28 mouse cellular contexts compared by ENCODE assay signal in the genomic region with DNA sequence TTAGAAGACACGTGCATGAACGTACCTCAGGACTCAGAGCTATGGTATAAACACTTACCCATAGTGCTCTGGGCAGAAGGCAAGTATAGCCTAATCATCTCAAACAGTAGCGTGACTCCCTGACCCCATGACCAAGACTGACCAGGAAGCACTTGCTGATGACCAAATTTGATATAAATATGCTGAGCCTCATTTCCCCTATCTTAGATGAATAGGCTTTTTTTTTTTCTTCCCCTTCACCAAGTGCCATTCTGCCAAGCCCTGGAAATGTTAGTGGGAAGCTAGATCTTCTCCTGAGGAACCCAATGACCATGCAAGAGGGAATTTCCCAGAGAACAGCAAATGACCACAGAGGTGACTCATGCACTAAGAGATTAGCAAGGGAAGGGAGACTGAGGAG. TPM values are rescaled to one million over a fixed set of nuclear protein-coding genes. Genes with fewer than 3 reads are reported as not detected.
A peak's percentile ranks its signal among the peaks of the same experiment; 100 is the strongest.
DNase-seq lines count a peak whose midpoint lies in the region; ATAC-seq and TF ChIP-seq lines count a peak whose summit lies in the region.
"Had no signal": no experiment of that assay in that cellular context is flagged by ENCODE, and none has a peak within 500 bp of the region (broad histone marks: within the 10 kb centered on the region; RNA-seq: fewer than 3 reads in every experiment).

No protein-coding gene starts in this region.

- peaks cover 15% of the 10 kb centered on the region for H3K4me1 ChIP-seq in midbrain, embryonic 11.5 days (ENCODE audit: control insufficient read depth, insufficient read depth, low read length)
- peaks cover 13% of the 10 kb centered on the region for H3K4me1 ChIP-seq in midbrain, embryonic 14.5 days (ENCODE audit: control insufficient read depth, insufficient read depth, low read length)
- peaks cover 62% of the 10 kb centered on the region for H3K4me1 ChIP-seq in bone marrow macrophage, adult 2 months (ENCODE audit: control insufficient read depth, insufficient read depth, low read length)
- no peaks in the 10 kb centered on the region for H3K4me1 ChIP-seq in stomach, postnatal 0 days (replicated peaks; ENCODE audit: control insufficient read depth, insufficient read depth)
- H3K4me1 ChIP-seq: limb, embryonic 15.5 days; neural tube, embryonic 12.5 days had no signal

- H3K27ac ChIP-seq in midbrain, embryonic 11.5 days (ENCODE audit: low read depth, low read length), result no peak overlapping the region
- no peak overlapping the region for H3K27ac ChIP-seq in midbrain, embryonic 14.5 days (replicated peaks; ENCODE audit: low read depth, low read length)
- H3K27ac ChIP-seq in bone marrow macrophage, adult 2 months (ENCODE audit: insufficient read depth, low read depth, low read length), result peak overlapping the region; percentile 93
- H3K27ac ChIP-seq in stomach, postnatal 0 days (replicated peaks), result no peak overlapping the region
- H3K27ac ChIP-seq: forebrain, embryonic 12.5 days; hindbrain, embryonic 12.5 days; hindbrain, postnatal 0 days; limb, embryonic 10.5 days; limb, embryonic 15.5 days; neural tube, embryonic 12.5 days had no signal

- TF ChIP-seq EP300 in stomach, postnatal 0 days (optimal IDR thresholded peaks at IDR 0.05), result no peak

- H3K4me3 ChIP-seq in midbrain, embryonic 11.5 days (ENCODE audit: low read depth, low read length), result no peak overlapping the region
- H3K4me3 ChIP-seq in midbrain, embryonic 14.5 days (replicated peaks; ENCODE audit: low read depth, low read length), result no peak overlapping the region
- no peak overlapping the region for H3K4me3 ChIP-seq in bone marrow macrophage, adult 2 months (ENCODE audit: insufficient read depth, low read length)
- H3K4me3 ChIP-seq in stomach, postnatal 0 days (ENCODE audit: low read depth, low read length), result no peak overlapping the region
- H3K4me3 ChIP-seq: forebrain, embryonic 12.5 days; hindbrain, embryonic 12.5 days; limb, embryonic 10.5 days; limb, embryonic 15.5 days; myocyte; neural tube, embryonic 12.5 days had no signal

- H3K9ac ChIP-seq in midbrain, embryonic 11.5 days (ENCODE audit: low read length), result no peak overlapping the region
- no peak overlapping the region for H3K9ac ChIP-seq in midbrain, embryonic 14.5 days (replicated peaks; ENCODE audit: low read length)
- no peak overlapping the region for H3K9ac ChIP-seq in stomach, postnatal 0 days (ENCODE audit: low read length)
- H3K9ac ChIP-seq: forebrain, embryonic 12.5 days; forebrain, postnatal 0 days; hindbrain, embryonic 12.5 days; limb, embryonic 15.5 days; neural tube, embryonic 12.5 days had no signal

- TF ChIP-seq CTCF in bone marrow macrophage, adult 2 months (IDR thresholded peaks at IDR 0.05; ENCODE audit: low read depth, low read length), result no peak
- no peak for TF ChIP-seq CTCF in stomach, postnatal 0 days (IDR thresholded peaks at IDR 0.05; ENCODE audit: low read depth)

- H3K36me3 ChIP-seq in midbrain, embryonic 11.5 days (ENCODE audit: control insufficient read depth, insufficient read depth, low read length), result no peaks in the 10 kb centered on the region
- H3K36me3 ChIP-seq in midbrain, embryonic 14.5 days (ENCODE audit: control insufficient read depth, insufficient read depth, low read length), result no peaks in the 10 kb centered on the region
- no peaks in the 10 kb centered on the region for H3K36me3 ChIP-seq in stomach, postnatal 0 days (ENCODE audit: control insufficient read depth, insufficient read depth, low read length)
- H3K36me3 ChIP-seq: forebrain, embryonic 12.5 days; hindbrain, embryonic 12.5 days; limb, embryonic 10.5 days; limb, embryonic 15.5 days; neural tube, embryonic 12.5 days had no signal

- peak; percentile 92 for DNase-seq in heart, adult 11 months
- DNase-seq in heart, adult 18-20 months, result no peak
- DNase-seq in midbrain, embryonic 11.5 days (ENCODE audit: low spot score, missing footprints), result peak; percentile 69
- DNase-seq in midbrain, embryonic 14.5 days, result no peak
- DNase-seq in stomach, postnatal 0 days (ENCODE audit: low spot score), result no peak
- no peak for DNase-seq in adipocyte (ENCODE audit: low spot score)
- DNase-seq in spleen, postnatal 10 days (ENCODE audit: low spot score in 2 of 2), result no peak
- DNase-seq: B cell, adult 2 months; cerebellum, adult 8-10 months; cerebellum, postnatal 36 days; forebrain, postnatal 0 days; gastrocnemius, postnatal 10 days; heart, postnatal 36 days; kidney, adult 9 months; kidney, postnatal 14 days; layer of hippocampus, adult 9-11 months; thymus, postnatal 4 days had no signal

- H3K9me3 ChIP-seq in midbrain, embryonic 11.5 days (ENCODE audit: control insufficient read depth, low read length), result no peaks in the 10 kb centered on the region
- no peaks in the 10 kb centered on the region for H3K9me3 ChIP-seq in midbrain, embryonic 14.5 days (ENCODE audit: control insufficient read depth, low read length)
- no peaks in the 10 kb centered on the region for H3K9me3 ChIP-seq in stomach, postnatal 0 days (ENCODE audit: control insufficient read depth, low read length)
- H3K9me3 ChIP-seq: forebrain, embryonic 12.5 days; hindbrain, embryonic 12.5 days; limb, embryonic 10.5 days; limb, embryonic 15.5 days; neural tube, embryonic 12.5 days had no signal

- no peaks in the 10 kb centered on the region for H3K27me3 ChIP-seq in midbrain, embryonic 11.5 days (ENCODE audit: control insufficient read depth, insufficient read depth, low read length)
- no peaks in the 10 kb centered on the region for H3K27me3 ChIP-seq in midbrain, embryonic 14.5 days (ENCODE audit: control insufficient read depth, insufficient read depth, low read length)
- no peaks in the 10 kb centered on the region for H3K27me3 ChIP-seq in stomach, postnatal 0 days (ENCODE audit: control insufficient read depth, insufficient read depth, low read length)
- H3K27me3 ChIP-seq: hindbrain, embryonic 12.5 days; limb, embryonic 15.5 days; neural tube, embryonic 12.5 days had no signal

- TF ChIP-seq POLR2A in bone marrow macrophage, adult 2 months (IDR thresholded peaks at IDR 0.05; ENCODE audit: borderline replicate concordance, low read depth, low read length), result no peak

- no peak overlapping the region for H3K4me2 ChIP-seq in midbrain, embryonic 11.5 days
- no peak overlapping the region for H3K4me2 ChIP-seq in midbrain, embryonic 14.5 days (ENCODE audit: low read length)
- H3K4me2 ChIP-seq in stomach, postnatal 0 days (replicated peaks; ENCODE audit: low read depth), result no peak overlapping the region
- H3K4me2 ChIP-seq: forebrain, embryonic 12.5 days; heart, embryonic 11.5 days; hindbrain, embryonic 12.5 days; limb, embryonic 15.5 days; neural tube, embryonic 12.5 days had no signal

- 87% methylated on average over 3 of the region's 3 CpGs for WGBS in midbrain, embryonic 11.5 days
- 94% methylated on average over 3 of the region's 3 CpGs for WGBS in midbrain, embryonic 14.5 days
- 78% methylated on average over 3 of the region's 3 CpGs for WGBS in stomach, postnatal 0 days

- ATAC-seq in midbrain, embryonic 11.5 days (ENCODE audit: low FRiP score), result no peak
- no peak for ATAC-seq in midbrain, embryonic 14.5 days (ENCODE audit: low FRiP score, low TSS enrichment)
- peak; percentile 61; the same call in 1 of the 2 replicates for ATAC-seq in stomach, postnatal 0 days (ENCODE audit: low FRiP score, low TSS enrichment)
- ATAC-seq: forebrain, postnatal 0 days; hindbrain, postnatal 0 days; intestine, embryonic 16.5 days; midbrain, embryonic 16.5 days had no signal

RNA-seq across cellular contexts. Expression of gene Rapgef5, which starts 35.3 kb away (rescaled TPM):
- total RNA-seq in heart, adult 18-20 months (2021), result 10 to 100 TPM; 31.7 to 34.8 TPM
- 10.4 and 12.0 TPM in 2 replicates for polyA plus RNA-seq in midbrain, embryonic 11.5 days (2014; fragmentation: Nextera tagmentation; extraction: Ambion mirVana)
- polyA plus RNA-seq in midbrain, embryonic 14.5 days (2014; fragmentation: Nextera tagmentation; extraction: Ambion mirVana), result 42.1 and 50.8 TPM in 2 replicates
- 20.8 and 28.7 TPM in 2 replicates for polyA plus RNA-seq in bone marrow macrophage, adult 2 months (2012; ENCODE audit: insufficient read depth, insufficient read length, missing spikeins)
- polyA plus RNA-seq in stomach, postnatal 0 days (2015; fragmentation: Nextera tagmentation; extraction: Ambion mirVana), result 4.3 and 5.6 TPM in 2 replicates

Comparison
In these comparisons a context has a peak if more than half of its experiments do, and no peak if none do; other contexts are left out.
1. DNase-seq: peak in heart, adult 11 months (single experiment) and midbrain, embryonic 11.5 days (single experiment); none in heart, adult 18-20 months (0 of 2), midbrain, embryonic 14.5 days (single experiment), stomach, postnatal 0 days (single experiment), adipocyte (single experiment) and spleen, postnatal 10 days (0 of 2).